Mouse (Mus musculus): ENCODE data around the gene Prkag2.

GRCm38 (mm10) chr5:24895606-24896005 lies 204.8 kb downstream of the Prkag2 start:
- TF ChIP-seq POLR2A (IDR thresholded peaks at IDR 0.05; ENCODE audit: borderline replicate concordance, low read depth, low read length) (no peak), CTCF (IDR thresholded peaks at IDR 0.05; ENCODE audit: low read depth, low read length) (no peak)
